Mouse (Mus musculus): ENCODE results near the gene Lypd3.
"Not testable (repeated sequence)": the region's sequence is repeated elsewhere in the genome, so short reads cannot be mapped to it uniquely, and the experiment has no call there.

Lypd3 gene

GRCm38 (mm10) chr7:24614816-24615215, 21.5 kb upstream of the Lypd3 start:
- no peak for DNase-seq

GRCm38 (mm10) chr7:24617763-24618162, 18.6 kb upstream of the Lypd3 start:
- no peak for DNase-seq

DNA sequence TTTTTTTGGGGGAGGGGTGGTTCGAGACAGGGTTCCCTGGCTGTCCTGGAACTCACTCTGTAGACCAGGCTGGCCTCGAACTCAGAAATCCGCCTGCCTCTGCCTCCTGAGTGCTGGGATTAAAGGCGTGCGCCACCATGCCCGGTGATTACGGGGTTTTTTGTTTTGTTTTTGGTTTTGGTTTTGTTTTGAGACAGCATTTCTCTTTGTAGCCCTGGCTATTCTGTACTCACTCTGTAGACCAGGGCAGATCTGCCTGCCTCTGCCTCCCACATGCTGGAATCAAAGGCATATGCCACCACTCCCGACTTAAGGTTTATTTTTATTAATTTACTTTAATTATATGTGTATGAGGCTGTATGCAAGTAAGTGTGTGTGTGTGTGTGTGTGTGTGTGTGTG, 18.0 kb upstream of the Lypd3 start:
- DNase-seq: not testable (repeated sequence)

DNA sequence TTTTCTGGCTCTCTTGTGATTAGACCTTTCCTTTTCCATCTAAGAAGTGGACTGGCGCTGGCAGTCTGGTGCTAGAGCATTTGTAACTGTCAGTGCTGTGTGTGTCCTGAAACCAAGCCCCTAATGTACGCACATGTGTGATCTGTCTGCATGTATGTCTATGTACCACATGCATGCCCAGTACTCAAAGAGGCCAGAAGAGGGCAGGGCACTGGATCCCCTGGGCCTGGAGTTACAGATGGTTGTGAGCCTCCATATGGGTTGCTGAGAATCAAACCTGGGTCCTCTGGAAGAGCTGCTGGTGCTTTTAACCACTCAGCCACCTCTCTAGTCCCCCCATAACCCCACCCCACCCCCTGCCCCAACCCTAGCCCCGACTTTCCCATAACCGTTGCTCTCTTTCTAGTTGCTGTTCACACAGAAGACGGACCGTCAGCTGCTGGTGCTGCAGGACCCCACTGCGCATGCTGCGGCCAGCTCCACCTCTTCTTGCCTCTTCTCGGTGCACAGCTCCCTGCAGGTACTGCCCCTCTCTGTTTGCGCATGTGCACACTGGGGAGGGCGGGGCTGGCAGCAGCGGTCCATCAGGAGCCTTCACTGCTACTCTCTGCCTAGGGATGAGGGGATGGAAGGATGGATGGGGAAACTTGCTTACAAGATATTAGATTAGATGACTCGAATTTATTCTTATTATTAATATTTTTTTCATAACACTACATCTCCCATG, 16.5 kb upstream of the Lypd3 start:
- no peak for DNase-seq

DNA sequence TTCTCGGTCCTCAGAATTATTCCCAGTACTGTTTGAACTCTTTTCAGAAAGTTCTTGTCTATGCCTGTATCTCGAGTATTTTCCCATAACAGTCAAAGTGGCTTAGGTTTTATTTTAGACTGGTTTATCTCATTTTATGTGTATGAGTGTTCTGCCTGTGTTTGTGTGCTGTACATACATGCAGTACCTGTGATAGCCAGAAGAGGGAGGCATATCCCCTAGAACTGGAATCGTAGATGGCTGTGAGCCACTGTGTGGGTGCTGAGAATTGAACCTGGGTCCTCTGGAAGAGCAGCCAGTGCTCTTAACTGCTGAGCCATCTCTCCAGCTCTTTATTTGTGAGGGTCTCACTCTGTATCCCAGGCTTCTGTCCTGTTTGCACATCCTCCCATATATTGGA, 15.2 kb upstream of the Lypd3 start:
- no peak for DNase-seq

- DNase-seq: no peak
These were observed 13.4 kb upstream of the Lypd3 start for GRCm38 (mm10) chr7:24622967-24623366.

DNA sequence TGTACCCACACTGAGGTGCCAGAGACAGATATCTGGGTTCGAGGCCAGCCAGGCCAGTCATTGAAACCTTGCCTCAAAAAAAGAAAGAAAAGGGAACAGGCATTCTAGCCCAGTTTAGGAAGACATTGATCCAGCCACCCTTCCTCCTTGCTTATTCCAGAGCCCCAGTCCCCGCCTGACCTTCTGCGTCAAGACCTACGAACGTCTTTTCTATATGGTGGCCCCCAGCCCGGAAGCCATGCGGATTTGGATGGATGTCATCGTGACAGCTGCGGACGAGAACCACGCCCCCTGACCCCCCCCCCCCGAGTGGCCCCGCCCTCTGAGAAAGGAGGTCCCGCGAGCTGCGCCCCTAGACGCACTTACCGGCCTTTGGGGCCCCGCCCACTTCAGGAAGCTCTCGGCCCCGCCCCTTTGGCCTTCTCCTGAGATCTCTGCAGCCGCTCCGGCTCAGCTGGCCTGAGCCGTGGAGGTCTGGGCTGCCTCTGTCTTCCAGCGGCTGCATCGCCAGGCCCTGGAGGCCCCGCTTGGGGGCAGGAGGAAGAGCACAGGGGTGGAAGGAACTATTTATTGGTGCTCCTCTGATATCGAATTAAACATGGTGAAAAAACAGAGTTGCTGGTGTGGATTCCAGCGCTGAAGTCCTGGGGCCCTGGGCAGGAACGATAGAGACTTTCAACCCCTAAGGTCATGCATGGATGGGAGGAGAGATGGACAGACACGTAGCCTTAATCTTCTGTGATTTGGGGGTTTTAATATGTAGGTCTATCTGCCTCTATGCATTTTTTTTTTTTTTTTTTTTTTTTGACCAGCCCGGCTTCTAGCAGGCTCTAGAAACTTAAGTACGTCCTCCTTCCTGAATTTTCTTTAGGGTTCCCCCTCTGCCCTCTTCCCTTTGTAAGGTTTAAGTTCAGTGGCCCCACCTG, 7.4 kb upstream of the Lypd3 start:
- peak; percentile 92 for DNase-seq

- no peak for DNase-seq
These were observed 6.7 kb upstream of the Lypd3 start for GRCm38 (mm10) chr7:24629672-24630071.

DNA sequence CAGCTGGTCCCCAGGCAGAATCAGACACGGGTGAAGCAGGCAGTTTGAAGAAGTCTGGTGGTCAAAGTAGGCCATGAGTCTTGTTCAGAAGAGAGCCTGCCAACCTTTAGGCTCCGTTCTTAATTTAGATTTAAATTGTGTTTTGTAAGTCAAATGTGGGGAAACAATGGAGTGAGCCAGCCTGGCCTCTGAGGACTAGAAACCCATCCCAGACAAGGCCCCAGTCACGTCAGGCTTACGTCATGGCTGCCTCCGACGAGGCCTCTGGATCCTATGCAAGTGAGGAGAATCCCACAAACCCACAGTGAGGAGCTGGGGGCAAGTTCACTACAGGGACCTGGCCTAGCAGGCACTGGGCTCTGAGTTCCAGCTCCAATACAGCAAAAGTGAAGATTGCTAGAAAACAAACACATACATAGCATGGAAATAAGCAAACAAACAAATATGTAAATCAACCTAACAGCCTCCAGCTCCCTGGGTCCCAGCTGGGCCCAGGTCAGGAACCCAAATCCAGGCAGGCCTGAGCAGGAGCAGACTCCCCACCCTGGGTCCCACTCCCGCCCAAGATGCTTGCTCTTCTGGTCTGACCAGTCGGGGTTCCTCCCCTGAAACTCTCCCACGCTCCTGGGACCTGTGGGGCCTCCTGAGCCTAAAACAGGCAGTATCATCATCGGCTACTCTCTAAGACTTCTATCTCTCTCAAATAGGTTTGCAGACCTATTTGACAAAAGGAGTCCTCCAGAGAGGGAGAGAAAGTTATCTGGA, 6.1 kb upstream of the Lypd3 start:
- DNase-seq: no peak

- DNase-seq: no peak
These were observed 696 bp downstream of the Lypd3 start for GRCm38 (mm10) chr7:24637046-24637445.

DNA sequence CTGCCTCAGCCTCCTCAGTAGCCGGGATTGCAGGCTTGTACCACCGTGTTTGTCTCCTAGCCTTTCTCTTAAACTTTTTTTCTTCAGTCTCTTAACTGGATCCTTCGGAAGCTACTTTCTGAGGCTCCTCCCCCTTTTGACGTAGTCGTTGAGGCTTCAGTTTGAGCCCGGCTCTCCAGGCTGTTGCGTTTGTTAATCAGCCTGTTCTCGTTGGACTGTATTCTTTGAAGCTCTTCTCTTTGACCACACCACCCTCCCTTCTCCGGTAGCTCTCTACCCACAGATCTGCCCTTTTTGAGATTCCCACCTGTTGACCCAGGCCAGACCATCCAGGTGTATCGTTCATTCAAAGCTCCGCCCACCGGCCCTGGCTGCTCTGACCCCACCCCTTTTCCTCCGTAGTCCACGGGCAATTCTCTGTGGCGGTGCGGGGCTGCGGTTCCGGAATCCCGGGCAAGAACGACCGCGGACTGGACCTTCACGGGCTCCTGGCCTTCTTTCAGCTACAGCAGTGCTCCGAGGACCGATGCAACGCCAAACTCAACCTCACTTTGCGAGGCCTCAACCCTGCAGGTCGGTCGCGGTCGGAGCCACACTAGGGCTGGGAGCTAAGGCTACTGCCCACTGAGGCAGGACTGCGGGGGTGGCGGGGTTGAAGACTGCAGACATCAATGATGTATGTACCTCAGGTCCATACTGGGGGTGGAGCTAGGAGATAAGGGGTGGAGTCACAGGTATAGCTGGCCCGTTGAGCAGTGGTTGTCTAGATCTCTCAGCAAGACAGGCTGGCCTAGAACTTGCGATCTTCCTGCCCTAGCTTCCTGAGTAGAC, 1.9 kb downstream of the Lypd3 start:
- no peak for DNase-seq

- no peak for DNase-seq
These were observed 4.1 kb downstream of the Lypd3 start for GRCm38 (mm10) chr7:24640450-24640849.

- DNase-seq: peak; percentile 62
These were observed 6.1 kb downstream of the Lypd3 start for GRCm38 (mm10) chr7:24642491-24642890.

GRCm38 (mm10) chr7:24644492-24644891, 8.1 kb downstream of the Lypd3 start:
- DNase-seq: no peak

DNA sequence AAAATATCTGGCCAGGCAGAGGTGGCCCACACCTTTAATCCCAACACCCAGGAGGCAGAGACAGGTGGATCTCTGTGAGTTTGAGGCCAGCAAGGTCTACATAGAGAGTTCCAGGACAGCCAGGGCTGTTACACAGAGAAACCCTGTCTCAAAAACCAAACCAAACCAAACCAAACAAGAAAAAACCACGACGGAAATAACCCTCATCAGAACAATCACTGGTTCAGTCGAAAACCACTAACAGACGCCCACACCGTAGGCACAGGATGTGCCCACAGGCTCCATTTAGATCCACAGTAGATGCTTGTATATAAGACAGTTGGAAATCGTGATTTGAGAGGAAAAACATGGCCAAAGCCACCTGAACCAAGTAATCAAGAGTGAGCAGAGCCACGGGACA, 8.6 kb downstream of the Lypd3 start:
- no peak for DNase-seq

DNA sequence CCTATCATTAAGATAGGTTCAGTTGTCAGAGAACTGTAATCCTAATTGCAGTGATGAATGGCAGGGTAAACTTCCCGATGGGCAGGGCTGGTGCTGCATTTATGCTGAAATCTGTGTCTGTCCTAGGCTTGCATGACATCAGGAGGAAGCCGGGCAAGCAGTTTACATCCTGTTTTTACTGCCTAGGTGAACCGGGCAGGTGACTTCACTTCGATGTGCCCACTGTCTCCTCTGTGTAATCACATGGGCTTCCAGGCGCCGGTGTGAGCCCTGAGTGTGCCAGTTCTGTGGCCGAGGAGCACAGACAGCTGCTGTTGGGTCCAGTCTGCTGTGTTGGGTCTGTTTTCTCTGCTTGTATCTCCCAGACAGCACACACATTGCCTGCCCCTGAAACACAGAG, 10.1 kb downstream of the Lypd3 start:
- no peak for DNase-seq

- peak; percentile 53 for DNase-seq
These were observed 17.3 kb downstream of the Lypd3 start for GRCm38 (mm10) chr7:24653681-24654080.

GRCm38 (mm10) chr7:24659737-24660357, 23.5 kb downstream of the Lypd3 start:
- DNase-seq: no peak

GRCm38 (mm10) chr7:24661118-24661904, 25.0 kb downstream of the Lypd3 start:
- no peak for DNase-seq

- peak; percentile 73 for DNase-seq
These were observed 26.2 kb downstream of the Lypd3 start for GRCm38 (mm10) chr7:24662575-24662974.

GRCm38 (mm10) chr7:24664301-24664700, 28.0 kb downstream of the Lypd3 start:
- DNase-seq: no peak
